Mouse (Mus musculus) lung, adult 2 months (tissue): ENCODE results near the gene U2surp. TPM values are rescaled to one million over a fixed set of nuclear protein-coding genes. Genes with fewer than 3 reads are reported as not detected.
A peak's percentile ranks its signal among the peaks of the same experiment; 100 is the strongest.

ENCODE experiments used
- DNase-seq: peaks from one replicate; pipeline ENCODE4 v3.0.0; 2022
- H3K4me1 ChIP-seq: fragments of 200-500 bp; 2 replicates; pipeline ENCODE4 v1.6.1; 2011; ENCODE audit warnings: low read length; ENCODE audit not compliant: control insufficient read depth, insufficient read depth
- H3K4me3 ChIP-seq: fragments of 200-500 bp; replicated peaks from 2 replicates; pipeline ENCODE3; 2011; ENCODE audit warnings: low read depth, mild to moderate bottlenecking, control low read depth, low read length; ENCODE audit errors: extremely low read depth
- CTCF ChIP-seq: fragments of 200-500 bp; IDR thresholded peaks from 2 replicates; pipeline ENCODE4 v1.5.1; 2011; ENCODE audit warnings: mild to moderate bottlenecking, low read length, control low read depth; ENCODE audit not compliant: insufficient read depth
- POLR2A ChIP-seq: fragments of 200-500 bp; IDR thresholded peaks from 2 replicates; pipeline ENCODE4 v1.6.1; 2011; ENCODE audit warnings: low read depth, mild to moderate bottlenecking, control low read depth, low read length, borderline replicate concordance; ENCODE audit errors: extremely low read depth
- WGBS: fragments of 180-500 bp; shearing (Covaris S2); methylation state at CpG from one replicate; pipeline ENCODE4 v1.1.7; 2018; 5-methylcytosine and 5-hydroxymethylcytosine counted together
- polyA plus RNA-seq: library from polyadenylated mRNA; depleted of rRNA; stranded (reverse); fragments of >200 nt; gene quantifications from 2 replicates; pipeline ENCODE4 v1.2.3, GENCODE M21; 2012

The U2surp gene
- polyA plus RNA-seq, 1 experiment = 3.7 TPM

GRCm38 (mm10) chr9:95552175-95552705 is 40.4 kb upstream of the U2surp start:
- WGBS = 39% methylated on average over 10 of the region's 10 CpGs
- DNase-seq = no peak
- Histone ChIP-seq H3K4me3 (no peak overlapping the region), H3K4me1 (no peaks in the 10 kb centered on the region)
- no peak for TF ChIP-seq POLR2A
- TF ChIP-seq CTCF = no peak

DNA sequence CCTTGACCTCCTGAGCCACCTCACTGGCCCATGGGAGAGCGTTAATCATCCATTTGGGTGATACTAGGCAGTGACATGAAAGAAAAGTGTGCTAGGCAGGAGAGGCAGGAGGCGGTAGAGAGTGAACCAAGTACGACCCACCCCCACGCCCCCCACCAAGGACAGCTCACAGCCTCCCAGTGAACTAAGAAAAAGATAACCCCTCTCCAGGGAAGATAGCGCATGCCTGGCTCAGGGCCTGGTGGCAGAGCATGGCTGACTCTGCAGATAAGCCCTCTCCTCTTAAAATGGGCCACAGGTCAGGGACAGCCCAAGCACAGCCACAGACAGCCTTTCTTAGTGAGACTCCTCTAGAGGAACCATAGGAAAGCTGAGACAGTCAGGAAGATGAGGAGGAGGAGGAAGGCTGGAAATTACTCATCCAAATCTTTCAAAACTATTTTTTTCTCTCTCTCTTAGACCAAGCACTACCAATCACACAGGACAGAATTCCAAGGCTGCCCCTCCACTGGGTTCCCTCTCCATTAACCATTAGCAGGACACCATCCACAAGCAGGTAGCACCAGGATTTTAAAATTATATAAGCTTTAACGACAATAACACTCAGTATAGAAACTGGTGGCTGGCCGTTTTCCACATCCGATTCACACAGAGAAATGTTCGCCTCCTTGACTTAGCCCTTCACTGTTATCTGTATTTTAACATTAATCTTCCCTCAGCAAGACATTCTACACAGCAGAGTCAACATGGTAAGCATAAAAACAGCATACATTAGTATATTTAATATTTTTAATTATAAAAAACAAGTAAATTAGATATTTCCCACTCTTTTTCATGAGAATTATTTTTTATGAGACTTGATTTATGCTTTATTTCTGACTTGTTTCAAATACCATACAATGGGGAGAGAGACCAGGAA is 39.3 kb upstream of the U2surp start:
- H3K4me3 ChIP-seq = no peak overlapping the region
- H3K4me1 ChIP-seq = no peaks in the 10 kb centered on the region
- no peak for TF ChIP-seq POLR2A
- TF ChIP-seq CTCF = no peak
- no peak for DNase-seq
- 63% methylated on average over 9 of the region's 9 CpGs for WGBS

GRCm38 (mm10) chr9:95549626-95550411 is 38.0 kb upstream of the U2surp start:
- DNase-seq = no peak
- WGBS = 62% methylated on average over 15 of the region's 15 CpGs
- Histone ChIP-seq H3K4me3 (no peak overlapping the region), H3K4me1 (no peaks in the 10 kb centered on the region)
- TF ChIP-seq POLR2A (no peak), CTCF (no peak)

- 36% methylated on average over 7 of the region's 7 CpGs for WGBS
- Histone ChIP-seq H3K4me3 (no peak overlapping the region), H3K4me1 (no peaks in the 10 kb centered on the region)
- no peak for DNase-seq
- TF ChIP-seq POLR2A (no peak), CTCF (no peak)
Observed at GRCm38 (mm10) chr9:95546679-95547078, 34.9 kb upstream of the U2surp start.

DNA sequence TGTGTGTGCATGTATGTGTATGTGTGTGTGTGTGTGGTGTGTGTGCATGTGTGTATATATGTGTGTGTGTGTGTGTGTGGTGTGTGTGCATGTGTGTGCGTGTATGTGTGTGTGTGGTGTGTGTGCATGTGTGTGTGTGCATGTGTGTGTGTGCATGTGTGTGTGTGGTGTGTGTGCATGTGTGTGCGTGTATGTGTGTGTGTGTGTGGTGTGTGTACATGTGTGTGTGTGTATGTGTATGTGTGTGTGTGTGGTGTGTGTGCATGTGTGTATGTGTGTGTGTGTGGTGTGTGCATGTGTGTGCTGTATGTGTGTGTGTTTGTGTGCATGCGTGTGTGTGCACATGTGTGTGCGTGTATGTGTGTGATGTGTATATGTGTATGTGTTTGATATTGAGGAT is 32.8 kb upstream of the U2surp start:
- no peak for TF ChIP-seq CTCF
- no peak for TF ChIP-seq POLR2A
- no peak for DNase-seq
- Histone ChIP-seq H3K4me3 (no peak overlapping the region), H3K4me1 (no peaks in the 10 kb centered on the region)
- 92% methylated on average over 4 of the region's 4 CpGs for WGBS

DNA sequence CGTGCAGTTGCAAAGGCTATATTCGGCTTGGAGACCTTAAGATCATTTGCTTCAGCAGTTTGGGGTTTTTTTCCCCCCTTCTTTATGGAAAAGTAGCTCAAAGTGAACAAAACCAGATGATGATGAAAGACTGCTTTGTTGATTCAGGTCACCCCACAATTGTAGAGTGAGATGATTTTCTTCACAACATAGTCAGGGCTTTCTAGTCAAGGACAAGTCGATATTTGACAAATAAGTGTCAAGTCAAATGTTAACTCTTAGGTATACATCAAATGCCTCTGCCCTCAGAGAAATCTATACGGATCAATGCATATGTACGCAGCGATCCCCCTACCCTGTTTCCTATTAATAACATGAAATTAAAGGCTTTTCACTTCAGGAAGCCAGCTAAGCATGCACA is 30.7 kb upstream of the U2surp start:
- Histone ChIP-seq H3K4me3 (no peak overlapping the region), H3K4me1 (no peaks in the 10 kb centered on the region)
- TF ChIP-seq CTCF (no peak), POLR2A (no peak)
- 73% methylated on average over 6 of the region's 6 CpGs for WGBS
- no peak for DNase-seq

GRCm38 (mm10) chr9:95541650-95542432 is 30.0 kb upstream of the U2surp start:
- 80% methylated on average over 15 of the region's 15 CpGs for WGBS
- H3K4me3 ChIP-seq = no peak overlapping the region
- no peak for TF ChIP-seq POLR2A
- TF ChIP-seq CTCF = no peak
- no peak for DNase-seq
- no peaks in the 10 kb centered on the region for H3K4me1 ChIP-seq

DNA sequence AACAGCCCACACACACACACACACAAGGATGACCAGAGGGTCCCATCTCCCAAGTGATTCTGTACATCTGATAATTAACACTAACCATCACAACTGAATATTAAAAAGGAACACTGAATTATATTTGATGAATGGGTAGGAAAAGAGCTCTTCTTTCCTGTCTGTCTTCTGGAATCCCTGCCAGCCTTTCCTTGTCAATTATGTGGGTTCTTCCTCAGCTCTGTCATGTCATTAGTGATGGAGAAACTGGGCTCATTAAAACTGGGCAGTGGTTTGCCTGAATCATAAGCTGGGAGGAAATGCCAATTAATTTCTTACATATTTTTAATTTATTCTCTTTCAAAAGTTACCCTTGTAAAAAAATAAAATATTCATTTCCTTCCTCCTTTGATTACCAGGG is 29.4 kb upstream of the U2surp start:
- TF ChIP-seq POLR2A = no peak
- no peak for TF ChIP-seq CTCF
- H3K4me1 ChIP-seq = no peaks in the 10 kb centered on the region
- H3K4me3 ChIP-seq = no peak overlapping the region
- DNase-seq = no peak

DNA sequence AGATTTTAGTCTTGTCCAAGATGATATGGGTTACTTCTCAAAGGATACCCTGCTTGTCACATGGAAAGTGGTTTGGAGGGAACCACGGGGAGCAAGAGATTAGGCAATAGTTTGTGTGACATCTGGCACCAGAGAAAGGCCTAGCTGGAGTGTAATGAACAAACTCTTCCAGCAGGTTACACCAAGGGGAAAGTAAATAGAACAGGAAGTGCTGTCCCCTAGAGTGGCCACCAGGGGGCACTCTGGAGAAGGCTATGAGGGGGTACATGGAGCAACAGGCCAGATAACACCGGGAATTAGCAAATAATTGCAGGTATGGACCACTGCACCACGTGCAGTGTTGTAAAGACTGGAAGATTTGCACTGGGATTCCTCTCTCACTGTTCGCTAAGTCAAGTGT is 28.7 kb upstream of the U2surp start:
- TF ChIP-seq POLR2A (no peak), CTCF (peak; percentile 46)
- no peak for DNase-seq
- WGBS = 49% methylated on average over 4 of the region's 4 CpGs
- Histone ChIP-seq H3K4me3 (no peak overlapping the region), H3K4me1 (no peaks in the 10 kb centered on the region)
